Mouse (Mus musculus) limb, embryonic 14.5 days (tissue): Measurements from ENCODE around the gene Ttc7. TPM values are rescaled to one million over a fixed set of nuclear protein-coding genes. Genes with fewer than 3 reads are reported as not detected.

Experiments used
- ATAC-seq: fragments of 200-750 bp; cut with Nextera tagmentation; 2 replicates; pipeline ENCODE4 v1.8.0; 2017; ENCODE audit warnings: low read depth, moderate number of reproducible peaks, moderate TSS enrichment; ENCODE audit not compliant: low FRiP score
- DNase-seq: peaks from one replicate; pipeline ENCODE4 v3.0.0-alpha.2; 2015; ENCODE audit warnings: low spot score
- H3K27ac ChIP-seq: fragments of 300-500 bp; sonication (generic); replicated peaks from 2 replicates; pipeline ENCODE4 v1.5.1; 2014; ENCODE audit warnings: low read depth, mild to moderate bottlenecking, low read length, moderate library complexity, mixed read lengths
- H3K27me3 ChIP-seq: fragments of 300-500 bp; sonication (generic); 2 replicates; pipeline ENCODE4 v1.6.1; 2014; ENCODE audit warnings: low read length, mixed read lengths; ENCODE audit not compliant: control insufficient read depth, insufficient read depth
- H3K36me3 ChIP-seq: fragments of 300-500 bp; sonication (generic); 2 replicates; pipeline ENCODE4 v1.6.1; 2014; ENCODE audit warnings: mild to moderate bottlenecking, low read length, moderate library complexity, mixed read lengths; ENCODE audit not compliant: control insufficient read depth, insufficient read depth
- H3K4me1 ChIP-seq: fragments of 300-500 bp; sonication (generic); 2 replicates; pipeline ENCODE4 v1.6.1; 2014; ENCODE audit warnings: antibody characterized with exemption, low read length, mixed read lengths; ENCODE audit not compliant: control insufficient read depth, insufficient read depth
- H3K4me2 ChIP-seq: fragments of 300-500 bp; sonication (generic); replicated peaks from 2 replicates; pipeline ENCODE4 v1.6.1; 2014; ENCODE audit warnings: low read depth, mild to moderate bottlenecking, low read length, moderate library complexity; ENCODE audit not compliant: severe bottlenecking
- H3K4me3 ChIP-seq: fragments of 300-500 bp; sonication (generic); replicated peaks from 2 replicates; pipeline ENCODE4 v1.5.1; 2014; ENCODE audit warnings: low read length
- H3K9ac ChIP-seq: fragments of 300-500 bp; sonication (generic); 2 replicates; pipeline ENCODE4 v1.6.1; 2014; ENCODE audit warnings: mild to moderate bottlenecking, low read depth, low read length, moderate library complexity; ENCODE audit not compliant: severe bottlenecking
- H3K9me3 ChIP-seq: fragments of 300-500 bp; sonication (generic); 2 replicates; pipeline ENCODE4 v1.6.1; 2016; ENCODE audit warnings: low read length; ENCODE audit not compliant: control insufficient read depth
- POLR2A ChIP-seq: fragments of 200-500 bp; IDR thresholded peaks from 2 replicates; pipeline ENCODE4 v1.8.0; 2012; ENCODE audit warnings: inconsistent platforms, mild to moderate bottlenecking, moderate library complexity, borderline replicate concordance; ENCODE audit not compliant: insufficient read depth, insufficient read length; ENCODE audit errors: extremely low read depth
- WGBS: fragments of 180-500 bp; shearing (Covaris S2); extraction: QIAGEN DNeasy Blood & Tissue Kit; methylation state at CpG from one replicate; pipeline ENCODE4 v1.1.7; 2014; 5-methylcytosine and 5-hydroxymethylcytosine counted together
- polyA plus RNA-seq, 2 experiments: library from polyadenylated mRNA; depleted of rRNA in 1 of 2; stranded (reverse) in 1 of 2; unstranded in 1 of 2; fragments of >200 nt; fragmentation: Nextera tagmentation in 1 of 2; extraction: Ambion mirVana in 1 of 2; gene quantifications; 2 replicates each; pipeline versions ENCODE4 v1.2.1 to v1.2.3; 2012 to 2014

The Ttc7 gene
- polyA plus RNA-seq, 2 experiments, result 7.8 to 9.4 TPM

- no peak for DNase-seq
- TF ChIP-seq POLR2A, result no peak
- Histone ChIP-seq H3K27me3 (no peaks in the 10 kb centered on the region), H3K27ac (no peak overlapping the region), H3K9ac (no peak overlapping the region), H3K9me3 (no peaks in the 10 kb centered on the region), H3K4me3 (no peak overlapping the region), H3K36me3 (no peaks in the 10 kb centered on the region), H3K4me1 (peaks cover 24% of the 10 kb centered on the region), H3K4me2 (no peak overlapping the region)
- no peak for ATAC-seq
- WGBS, result 94% methylated on average over 12 of the region's 12 CpGs
These were observed 51.5 kb downstream of the Ttc7 start for GRCm38 (mm10) chr17:87334162-87334561.

DNA sequence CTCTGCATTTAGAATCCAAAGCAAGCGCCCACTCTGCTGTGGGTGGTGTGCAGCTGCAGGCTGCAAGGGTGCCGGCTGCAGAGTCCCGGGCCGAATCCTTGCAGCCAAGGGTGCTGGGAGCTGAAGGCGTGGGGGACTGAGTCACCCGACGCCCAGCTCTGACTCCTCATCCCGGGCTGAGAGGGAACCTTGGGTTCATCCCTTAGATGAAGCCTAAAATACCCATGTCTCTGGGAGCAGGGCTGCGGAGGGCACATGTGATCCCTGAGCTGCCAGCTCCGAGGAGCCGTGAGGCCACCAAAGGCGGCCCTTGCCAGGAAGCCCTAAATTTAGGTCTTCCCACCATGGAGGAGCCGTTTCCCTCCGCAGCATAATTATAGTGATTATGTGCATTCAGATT is 52.5 kb downstream of the Ttc7 start:
- Histone ChIP-seq H3K4me3 (no peak overlapping the region), H3K36me3 (no peaks in the 10 kb centered on the region), H3K27ac (no peak overlapping the region), H3K4me1 (peaks cover 24% of the 10 kb centered on the region), H3K4me2 (no peak overlapping the region), H3K9me3 (no peaks in the 10 kb centered on the region), H3K9ac (no peak overlapping the region), H3K27me3 (no peaks in the 10 kb centered on the region)
- DNase-seq (no peak), ATAC-seq (no peak)
- 82% methylated on average over 14 of the region's 14 CpGs for WGBS
- no peak for TF ChIP-seq POLR2A

DNA sequence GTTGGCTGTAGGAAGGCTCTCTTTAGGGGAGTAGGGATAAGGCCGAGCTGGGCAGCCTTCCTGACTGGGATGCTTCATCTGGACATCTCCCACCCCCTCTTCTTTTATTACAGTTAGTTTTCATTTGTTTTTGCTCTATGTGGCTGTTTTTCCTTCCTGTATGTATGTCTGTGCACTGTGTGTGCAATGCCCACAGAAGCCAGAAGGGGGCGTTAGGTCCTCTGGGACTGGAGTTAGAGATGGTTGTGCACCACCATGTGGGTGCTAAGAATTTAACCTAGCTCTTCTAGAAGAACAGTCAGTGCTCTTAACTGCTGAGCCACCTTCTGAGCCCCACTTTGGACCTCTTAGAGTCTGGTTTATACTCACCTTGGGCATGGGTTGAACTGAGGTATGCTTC is 53.0 kb downstream of the Ttc7 start:
- H3K27me3 ChIP-seq, result no peaks in the 10 kb centered on the region
- no peak for TF ChIP-seq POLR2A
- WGBS, result 87% methylated on average over 2 of the region's 2 CpGs

DNA sequence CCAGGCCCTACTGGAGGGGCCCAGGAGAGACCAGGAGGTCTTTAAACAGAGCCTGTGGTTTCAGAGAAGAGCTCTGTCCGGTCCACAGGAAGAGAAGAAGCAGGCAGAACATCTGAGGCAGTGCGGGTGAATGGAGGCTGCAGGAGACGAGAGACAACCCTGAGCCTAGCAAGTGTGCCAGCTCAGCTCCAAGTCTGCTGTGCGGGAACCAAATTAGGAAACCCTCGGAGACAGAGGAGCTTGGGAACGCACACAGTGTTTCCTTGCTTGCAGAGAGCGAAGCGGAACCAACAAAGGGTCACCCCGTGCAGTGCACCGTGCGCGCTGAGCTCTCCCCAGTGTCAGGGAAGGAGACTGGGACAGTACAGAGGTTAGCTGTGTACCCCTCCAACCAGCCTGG is 54.2 kb downstream of the Ttc7 start:
- Histone ChIP-seq H3K27me3 (no peaks in the 10 kb centered on the region), H3K36me3 (no peaks in the 10 kb centered on the region), H3K9me3 (no peaks in the 10 kb centered on the region), H3K9ac (no peak overlapping the region), H3K27ac (no peak overlapping the region), H3K4me1 (peaks cover 10% of the 10 kb centered on the region; the same call in 1 of the 2 replicates), H3K4me3 (no peak overlapping the region), H3K4me2 (no peak overlapping the region)
- 83% methylated on average over 12 of the region's 12 CpGs for WGBS
- DNase-seq, result no peak
- no peak for ATAC-seq
- no peak for TF ChIP-seq POLR2A

More for the DNA sequence above, 53.0 kb downstream of the Ttc7 start:
- Histone ChIP-seq H3K27ac (no peak overlapping the region), H3K9me3 (no peaks in the 10 kb centered on the region), H3K4me2 (no peak overlapping the region), H3K9ac (no peak overlapping the region), H3K4me1 (peaks cover 21% of the 10 kb centered on the region), H3K36me3 (no peaks in the 10 kb centered on the region), H3K4me3 (no peak overlapping the region)
- ATAC-seq (no peak), DNase-seq (no peak)

GRCm38 (mm10) chr17:87337683-87338082 is 55.0 kb downstream of the Ttc7 start:
- Histone ChIP-seq H3K27me3 (no peaks in the 10 kb centered on the region), H3K4me1 (peaks cover 3% of the 10 kb centered on the region; the same call in 1 of the 2 replicates), H3K9ac (no peak overlapping the region), H3K36me3 (no peaks in the 10 kb centered on the region), H3K9me3 (no peaks in the 10 kb centered on the region), H3K4me3 (no peak overlapping the region), H3K4me2 (no peak overlapping the region), H3K27ac (no peak overlapping the region)
- ATAC-seq (no peak), DNase-seq (no peak)
- WGBS, result 87% methylated on average over 7 of the region's 7 CpGs
- no peak for TF ChIP-seq POLR2A

- TF ChIP-seq POLR2A, result no peak
- no peaks in the 10 kb centered on the region for H3K4me1 ChIP-seq
- DNase-seq (no peak), ATAC-seq (no peak)
- H3K36me3 ChIP-seq, result no peaks in the 10 kb centered on the region
- H3K27me3 ChIP-seq, result no peaks in the 10 kb centered on the region
- no peaks in the 10 kb centered on the region for H3K9me3 ChIP-seq
- H3K9ac ChIP-seq, result no peak overlapping the region
- no peak overlapping the region for H3K4me2 ChIP-seq
- no peak overlapping the region for H3K4me3 ChIP-seq
- 74% methylated on average over 1 of the region's 1 CpGs for WGBS
- no peak overlapping the region for H3K27ac ChIP-seq
These were observed 56.4 kb downstream of the Ttc7 start for GRCm38 (mm10) chr17:87339122-87339521.
